Mouse (Mus musculus): ENCODE data around the gene Npdc1. TPM values are rescaled to one million over a fixed set of nuclear protein-coding genes. Genes with fewer than 3 reads are reported as not detected.

Npdc1 gene
- polyA plus RNA-seq, 1 experiment, result 5.0 TPM

DNA sequence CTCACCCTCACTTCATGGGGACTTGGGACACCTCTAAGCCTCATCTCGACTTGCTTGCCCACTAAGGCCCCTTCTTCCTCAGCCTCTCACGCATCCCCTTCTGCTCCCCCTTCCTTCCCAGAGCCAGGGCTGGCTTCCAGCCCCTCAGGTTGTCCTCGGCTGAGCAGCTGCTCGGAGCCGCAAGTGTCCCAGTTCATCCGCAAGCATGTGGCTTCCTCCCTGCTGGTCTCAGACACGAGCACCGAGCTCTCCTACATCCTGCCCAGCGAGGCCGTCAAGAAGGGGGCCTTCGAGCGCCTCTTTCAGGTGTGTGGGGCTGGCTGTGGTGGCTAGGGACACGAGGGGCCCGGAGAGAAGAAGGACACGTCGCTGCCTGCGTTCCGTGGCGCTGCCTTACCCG is 41.9 kb downstream of the Npdc1 start:
- TF ChIP-seq POLR2A (IDR thresholded peaks at IDR 0.05; ENCODE audit: borderline replicate concordance, low read depth, low read length) (no peak), CTCF (IDR thresholded peaks at IDR 0.05; ENCODE audit: low read depth, low read length) (no peak)
- no peaks in the 10 kb centered on the region for H3K4me1 ChIP-seq (ENCODE audit: control insufficient read depth, insufficient read depth, low read length)
- no peak overlapping the region for H3K4me3 ChIP-seq (ENCODE audit: insufficient read depth, low read length)
- H3K27ac ChIP-seq (ENCODE audit: insufficient read depth, low read depth, low read length), result no peak overlapping the region

DNA sequence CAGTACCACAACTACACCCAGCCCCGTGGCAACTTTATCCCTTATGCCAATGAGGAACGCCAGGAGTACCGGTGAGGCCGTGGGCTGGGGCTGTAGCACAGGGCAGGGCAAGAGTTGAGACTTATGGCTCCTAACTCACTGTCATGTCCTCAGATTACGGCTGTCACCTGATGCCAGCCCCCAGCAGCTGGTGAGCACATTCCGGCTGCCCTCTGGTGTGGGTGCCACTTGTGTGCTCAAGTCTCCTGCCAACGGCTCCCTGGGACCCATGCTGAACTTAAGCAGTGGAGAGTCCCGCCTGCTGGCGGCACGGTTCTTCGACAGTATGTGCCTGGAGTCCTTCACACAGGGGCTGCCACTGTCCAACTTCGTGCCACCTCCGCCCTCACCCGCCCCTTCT is 43.5 kb downstream of the Npdc1 start:
- Histone ChIP-seq H3K27ac (ENCODE audit: insufficient read depth, low read depth, low read length) (no peak overlapping the region), H3K4me1 (ENCODE audit: control insufficient read depth, insufficient read depth, low read length) (no peaks in the 10 kb centered on the region), H3K4me3 (ENCODE audit: insufficient read depth, low read length) (no peak overlapping the region)
- TF ChIP-seq POLR2A (IDR thresholded peaks at IDR 0.05; ENCODE audit: borderline replicate concordance, low read depth, low read length) (no peak), CTCF (IDR thresholded peaks at IDR 0.05; ENCODE audit: low read depth, low read length) (no peak)

DNA sequence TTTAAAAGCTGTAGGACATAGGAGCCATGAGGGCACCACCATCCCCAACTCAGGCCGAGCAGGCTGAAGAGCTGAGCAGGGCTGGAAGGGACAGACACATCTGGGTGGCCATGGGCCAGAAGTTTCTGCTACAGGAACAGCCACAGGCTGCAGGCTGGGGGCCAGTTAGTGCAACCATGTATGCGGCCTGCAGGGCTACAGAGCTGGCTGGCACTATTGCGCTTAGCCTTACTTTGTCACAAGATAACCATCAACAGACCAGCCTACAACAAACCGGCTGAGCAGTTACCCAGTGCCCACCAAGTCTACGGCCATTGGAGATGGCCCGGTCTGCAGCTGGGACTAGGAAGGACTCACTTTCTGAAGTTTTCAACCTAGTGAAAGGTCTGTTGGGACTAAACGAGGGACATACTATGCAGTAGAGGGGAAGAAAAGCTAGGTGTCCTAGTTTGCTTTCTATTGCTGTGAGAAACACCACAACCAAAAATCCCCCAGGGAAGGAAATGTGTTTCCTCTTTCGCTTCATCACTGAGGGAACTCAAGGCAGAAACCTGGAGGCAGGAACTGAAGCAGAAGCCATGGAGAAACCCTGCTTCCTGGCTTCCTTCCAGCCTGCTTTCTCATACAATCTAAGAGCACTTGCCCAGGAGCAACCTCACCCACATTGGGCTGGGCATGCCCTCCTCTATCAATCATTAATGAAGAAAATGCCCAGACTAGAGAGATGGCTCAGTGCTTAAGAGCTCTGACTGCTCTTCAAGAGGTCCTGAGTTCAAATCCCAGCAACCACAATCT is 51.9 kb downstream of the Npdc1 start:
- H3K27ac ChIP-seq (ENCODE audit: insufficient read depth, low read depth, low read length), result no peak overlapping the region
- TF ChIP-seq POLR2A (IDR thresholded peaks at IDR 0.05; ENCODE audit: borderline replicate concordance, low read depth, low read length), result no peak
- TF ChIP-seq CTCF (IDR thresholded peaks at IDR 0.05; ENCODE audit: low read depth, low read length), result no peak
- peaks cover 5% of the 10 kb centered on the region for H3K4me1 ChIP-seq (ENCODE audit: control insufficient read depth, insufficient read depth, low read length)
- H3K4me3 ChIP-seq (ENCODE audit: insufficient read depth, low read length), result no peak overlapping the region

DNA sequence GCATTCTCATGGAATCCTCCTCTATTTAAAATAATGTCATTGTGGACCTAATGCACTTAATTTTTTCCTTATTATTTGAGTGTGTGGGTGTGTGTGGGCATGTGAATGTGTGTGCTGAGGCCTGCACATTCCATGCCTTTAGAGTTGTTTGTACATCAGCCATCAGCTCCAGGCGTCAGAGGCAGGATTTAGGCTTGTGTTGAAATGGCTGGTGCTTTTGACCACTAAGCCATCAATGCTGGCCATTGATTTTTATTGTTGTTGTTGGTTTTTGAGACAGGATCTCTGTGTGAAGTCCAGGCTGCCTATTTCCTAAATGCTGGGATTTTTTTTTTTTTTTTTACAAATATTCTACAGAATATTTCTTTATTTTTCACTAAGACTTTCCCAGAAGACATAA is 53.8 kb downstream of the Npdc1 start:
- Histone ChIP-seq H3K4me3 (ENCODE audit: insufficient read depth, low read length) (no peak overlapping the region), H3K4me1 (ENCODE audit: control insufficient read depth, insufficient read depth, low read length) (peaks cover 5% of the 10 kb centered on the region), H3K27ac (ENCODE audit: insufficient read depth, low read depth, low read length) (no peak overlapping the region)
- no peak for TF ChIP-seq POLR2A (IDR thresholded peaks at IDR 0.05; ENCODE audit: borderline replicate concordance, low read depth, low read length)
- TF ChIP-seq CTCF (IDR thresholded peaks at IDR 0.05; ENCODE audit: low read depth, low read length), result no peak

DNA sequence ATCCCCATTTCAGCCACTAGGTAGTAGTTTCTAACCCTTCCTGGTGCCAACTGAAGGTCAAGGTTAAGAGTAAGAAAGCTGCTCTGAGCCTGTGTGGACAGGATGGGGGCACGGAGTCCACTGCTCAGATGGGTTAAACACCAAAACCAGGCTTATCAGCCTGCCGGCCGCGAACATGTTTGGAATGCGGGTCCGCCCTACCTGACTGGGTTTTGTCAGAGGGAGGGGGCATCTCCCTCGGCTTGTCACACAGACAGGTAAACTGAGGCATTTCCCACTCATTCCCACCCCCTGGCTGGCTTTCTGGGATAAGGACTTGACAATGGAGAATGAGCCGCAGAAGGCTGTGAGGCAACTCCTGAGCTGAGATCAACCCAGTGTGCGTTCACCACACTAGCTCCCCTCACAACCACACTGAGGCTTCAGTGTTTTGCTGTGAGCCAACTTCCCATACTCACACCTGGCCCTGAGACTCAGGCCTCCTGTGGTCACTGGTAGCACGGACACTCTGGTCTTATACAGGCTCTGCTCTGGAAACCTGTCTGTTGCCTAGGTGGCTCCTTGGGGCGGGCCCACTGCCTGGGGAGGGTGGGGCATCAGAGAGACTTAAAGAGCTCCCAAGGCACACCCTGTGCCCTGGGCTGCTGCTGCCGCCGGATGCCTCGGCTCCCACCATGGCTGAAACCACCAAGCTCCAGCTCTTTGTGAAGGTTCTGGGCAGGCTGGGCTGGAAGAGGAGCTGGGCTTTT is 57.2 kb downstream of the Npdc1 start, which contains the start of gene Clic3:
TSS of gene Clic3 (plus strand) at position 634 of the 749 bp plus-strand sequence.
- Histone ChIP-seq H3K27ac (ENCODE audit: insufficient read depth, low read depth, low read length) (no peak within 1 kb of the TSS), H3K4me3 (ENCODE audit: insufficient read depth, low read length) (no peak within 1 kb of the TSS), H3K4me1 (ENCODE audit: control insufficient read depth, insufficient read depth, low read length) (peaks cover 6% of the 10 kb centered on the region)
- TF ChIP-seq CTCF (IDR thresholded peaks at IDR 0.05; ENCODE audit: low read depth, low read length) (no peak), POLR2A (IDR thresholded peaks at IDR 0.05; ENCODE audit: borderline replicate concordance, low read depth, low read length) (no peak)

- Histone ChIP-seq H3K4me1 (ENCODE audit: control insufficient read depth, insufficient read depth, low read length) (peaks cover 13% of the 10 kb centered on the region), H3K27ac (ENCODE audit: insufficient read depth, low read depth, low read length) (no peak overlapping the region), H3K4me3 (ENCODE audit: insufficient read depth, low read length) (no peak overlapping the region)
- no peak for TF ChIP-seq CTCF (IDR thresholded peaks at IDR 0.05; ENCODE audit: low read depth, low read length)
- no peak for TF ChIP-seq POLR2A (IDR thresholded peaks at IDR 0.05; ENCODE audit: borderline replicate concordance, low read depth, low read length)
Observed at GRCm38 (mm10) chr2:25457022-25457896, 58.1 kb downstream of the Npdc1 start.

GRCm38 (mm10) chr2:25458911-25459310 is 59.8 kb downstream of the Npdc1 start:
- Histone ChIP-seq H3K27ac (ENCODE audit: insufficient read depth, low read depth, low read length) (no peak overlapping the region), H3K4me3 (ENCODE audit: insufficient read depth, low read length) (no peak overlapping the region), H3K4me1 (ENCODE audit: control insufficient read depth, insufficient read depth, low read length) (peaks cover 13% of the 10 kb centered on the region)
- no peak for TF ChIP-seq CTCF (IDR thresholded peaks at IDR 0.05; ENCODE audit: low read depth, low read length)
- TF ChIP-seq POLR2A (IDR thresholded peaks at IDR 0.05; ENCODE audit: borderline replicate concordance, low read depth, low read length), result no peak

Other genes with a start within 250 kb of the Npdc1 start
- not detected in 2 replicates for gene Nrarp, start 218.6 kb upstream of the Npdc1 start, polyA plus RNA-seq (2012; ENCODE audit: insufficient read depth, insufficient read length, missing spikeins)
- gene Tor4a, start 202.5 kb upstream of the Npdc1 start, polyA plus RNA-seq (2012; ENCODE audit: insufficient read depth, insufficient read length, missing spikeins), result 72.2 and 73.2 TPM in 2 replicates
- 33.3 and 35.7 TPM in 2 replicates for gene Nelfb, start 187.9 kb upstream of the Npdc1 start, polyA plus RNA-seq (2012; ENCODE audit: insufficient read depth, insufficient read length, missing spikeins)
- gene Stpg3, start 184.7 kb upstream of the Npdc1 start, polyA plus RNA-seq (2012; ENCODE audit: insufficient read depth, insufficient read length, missing spikeins), result not detected in 2 replicates
- not detected in 2 replicates for gene Fam166a, start 180.6 kb upstream of the Npdc1 start, polyA plus RNA-seq (2012; ENCODE audit: insufficient read depth, insufficient read length, missing spikeins)
- gene Tubb4b, start 174.6 kb upstream of the Npdc1 start, polyA plus RNA-seq (2012; ENCODE audit: insufficient read depth, insufficient read length, missing spikeins), result 124 and 135 TPM in 2 replicates
- not detected in 2 replicates for gene Slc34a3, start 165.0 kb upstream of the Npdc1 start, polyA plus RNA-seq (2012; ENCODE audit: insufficient read depth, insufficient read length, missing spikeins)
- gene Rnf224, start 162.6 kb upstream of the Npdc1 start, polyA plus RNA-seq (2012; ENCODE audit: insufficient read depth, insufficient read length, missing spikeins), result not detected in 2 replicates
- gene Rnf208, start 157.1 kb upstream of the Npdc1 start, polyA plus RNA-seq (2012; ENCODE audit: insufficient read depth, insufficient read length, missing spikeins), result 0.66 TPM in 1 of 2 replicates, not detected in the other
- gene Cysrt1, start 156.9 kb upstream of the Npdc1 start, polyA plus RNA-seq (2012; ENCODE audit: insufficient read depth, insufficient read length, missing spikeins), result not detected in 2 replicates
- 1.3 and 6.1 TPM in 2 replicates for gene AL732309.1, start 152.5 kb upstream of the Npdc1 start, polyA plus RNA-seq (2012; ENCODE audit: insufficient read depth, insufficient read length, missing spikeins)
- gene Tmem203, start 143.9 kb upstream of the Npdc1 start, polyA plus RNA-seq (2012; ENCODE audit: insufficient read depth, insufficient read length, missing spikeins), result 18.1 and 20.4 TPM in 2 replicates
- 8.8 and 10.2 TPM in 2 replicates for gene Tprn, start 136.7 kb upstream of the Npdc1 start, polyA plus RNA-seq (2012; ENCODE audit: insufficient read depth, insufficient read length, missing spikeins)
- 55.1 and 59.7 TPM in 2 replicates for gene Ssna1, start 126.9 kb upstream of the Npdc1 start, polyA plus RNA-seq (2012; ENCODE audit: insufficient read depth, insufficient read length, missing spikeins)
- 84.0 and 89.6 TPM in 2 replicates for gene Anapc2, start 126.9 kb upstream of the Npdc1 start, polyA plus RNA-seq (2012; ENCODE audit: insufficient read depth, insufficient read length, missing spikeins)
- not detected in 2 replicates for gene Tmem210, start 111.2 kb upstream of the Npdc1 start, polyA plus RNA-seq (2012; ENCODE audit: insufficient read depth, insufficient read length, missing spikeins)
- not detected in 2 replicates for gene Lrrc26, start 109.4 kb upstream of the Npdc1 start, polyA plus RNA-seq (2012; ENCODE audit: insufficient read depth, insufficient read length, missing spikeins)
- gene Grin1, start 80.2 kb upstream of the Npdc1 start, polyA plus RNA-seq (2012; ENCODE audit: insufficient read depth, insufficient read length, missing spikeins), result 0.79 TPM in 1 of 2 replicates, not detected in the other
- 36.1 and 43.5 TPM in 2 replicates for gene Man1b1, start 67.0 kb upstream of the Npdc1 start, polyA plus RNA-seq (2012; ENCODE audit: insufficient read depth, insufficient read length, missing spikeins)
- 93.4 and 99.0 TPM in 2 replicates for gene Dpp7, start 43.0 kb upstream of the Npdc1 start, polyA plus RNA-seq (2012; ENCODE audit: insufficient read depth, insufficient read length, missing spikeins)
- 175 and 203 TPM in 2 replicates for gene Uap1l1, start 33.7 kb upstream of the Npdc1 start, polyA plus RNA-seq (2012; ENCODE audit: insufficient read depth, insufficient read length, missing spikeins)
- 7.2 and 8.0 TPM in 2 replicates for gene Sapcd2, start 27.0 kb upstream of the Npdc1 start, polyA plus RNA-seq (2012; ENCODE audit: insufficient read depth, insufficient read length, missing spikeins)
- gene Entpd2, start 3.5 kb upstream of the Npdc1 start, polyA plus RNA-seq (2012; ENCODE audit: insufficient read depth, insufficient read length, missing spikeins), result not detected in 2 replicates
- 9.5 and 9.6 TPM in 2 replicates for gene Fut7, start 23.9 kb downstream of the Npdc1 start, polyA plus RNA-seq (2012; ENCODE audit: insufficient read depth, insufficient read length, missing spikeins)
- gene Abca2, start 29.4 kb downstream of the Npdc1 start, polyA plus RNA-seq (2012; ENCODE audit: insufficient read depth, insufficient read length, missing spikeins), result 14.9 and 16.4 TPM in 2 replicates
- gene Clic3, start 57.5 kb downstream of the Npdc1 start, polyA plus RNA-seq (2012; ENCODE audit: insufficient read depth, insufficient read length, missing spikeins), result not detected in 2 replicates
- 22.4 and 26.2 TPM in 2 replicates for gene Paxx, start 61.7 kb downstream of the Npdc1 start, polyA plus RNA-seq (2012; ENCODE audit: insufficient read depth, insufficient read length, missing spikeins)
- gene Ptgds, start 70.7 kb downstream of the Npdc1 start, polyA plus RNA-seq (2012; ENCODE audit: insufficient read depth, insufficient read length, missing spikeins), result not detected in 2 replicates
- gene Lcn12, start 94.6 kb downstream of the Npdc1 start, polyA plus RNA-seq (2012; ENCODE audit: insufficient read depth, insufficient read length, missing spikeins), result not detected in 2 replicates
- 35.0 and 35.4 TPM in 2 replicates for gene Fbxw5, start 101.4 kb downstream of the Npdc1 start, polyA plus RNA-seq (2012; ENCODE audit: insufficient read depth, insufficient read length, missing spikeins)
- gene C8g, start 102.4 kb downstream of the Npdc1 start, polyA plus RNA-seq (2012; ENCODE audit: insufficient read depth, insufficient read length, missing spikeins), result 1.8 TPM in 1 of 2 replicates, not detected in the other
- gene Traf2, start 147.6 kb downstream of the Npdc1 start, polyA plus RNA-seq (2012; ENCODE audit: insufficient read depth, insufficient read length, missing spikeins), result 14.8 and 15.5 TPM in 2 replicates
- 142 and 160 TPM in 2 replicates for gene Edf1, start 158.5 kb downstream of the Npdc1 start, polyA plus RNA-seq (2012; ENCODE audit: insufficient read depth, insufficient read length, missing spikeins)
- 0.60 and 1.3 TPM in 2 replicates for gene Mamdc4, start 175.5 kb downstream of the Npdc1 start, polyA plus RNA-seq (2012; ENCODE audit: insufficient read depth, insufficient read length, missing spikeins)
- 20.0 and 23.0 TPM in 2 replicates for gene Phpt1, start 175.9 kb downstream of the Npdc1 start, polyA plus RNA-seq (2012; ENCODE audit: insufficient read depth, insufficient read length, missing spikeins)
- 0.11 and 0.21 TPM in 2 replicates for gene Ajm1, start 182.4 kb downstream of the Npdc1 start, polyA plus RNA-seq (2012; ENCODE audit: insufficient read depth, insufficient read length, missing spikeins)
- gene Rabl6, start 209.2 kb downstream of the Npdc1 start, polyA plus RNA-seq (2012; ENCODE audit: insufficient read depth, insufficient read length, missing spikeins), result 76.0 and 76.9 TPM in 2 replicates
- gene Ccdc183, start 218.3 kb downstream of the Npdc1 start, polyA plus RNA-seq (2012; ENCODE audit: insufficient read depth, insufficient read length, missing spikeins), result not detected in 2 replicates
- gene Tmem141, start 222.7 kb downstream of the Npdc1 start, polyA plus RNA-seq (2012; ENCODE audit: insufficient read depth, insufficient read length, missing spikeins), result 51.6 and 54.3 TPM in 2 replicates
- 18.6 and 21.5 TPM in 2 replicates for gene Fcna, start 228.7 kb downstream of the Npdc1 start, polyA plus RNA-seq (2012; ENCODE audit: insufficient read depth, insufficient read length, missing spikeins)